Mouse (Mus musculus): ENCODE results near the gene Zfp36l2. TPM values are rescaled to one million over a fixed set of nuclear protein-coding genes. Genes with fewer than 3 reads are reported as not detected.

The Zfp36l2 gene
- total RNA-seq, 1 experiment from 2014 or later, result 276 TPM

GRCm38 (mm10) chr17:84144130-84144529, 43.6 kb downstream of the Zfp36l2 start:
- no peak for ATAC-seq (ENCODE audit: extremely low read depth, insufficient number of reproducible peaks, low FRiP score, poor library complexity, severe bottlenecking)

DNA sequence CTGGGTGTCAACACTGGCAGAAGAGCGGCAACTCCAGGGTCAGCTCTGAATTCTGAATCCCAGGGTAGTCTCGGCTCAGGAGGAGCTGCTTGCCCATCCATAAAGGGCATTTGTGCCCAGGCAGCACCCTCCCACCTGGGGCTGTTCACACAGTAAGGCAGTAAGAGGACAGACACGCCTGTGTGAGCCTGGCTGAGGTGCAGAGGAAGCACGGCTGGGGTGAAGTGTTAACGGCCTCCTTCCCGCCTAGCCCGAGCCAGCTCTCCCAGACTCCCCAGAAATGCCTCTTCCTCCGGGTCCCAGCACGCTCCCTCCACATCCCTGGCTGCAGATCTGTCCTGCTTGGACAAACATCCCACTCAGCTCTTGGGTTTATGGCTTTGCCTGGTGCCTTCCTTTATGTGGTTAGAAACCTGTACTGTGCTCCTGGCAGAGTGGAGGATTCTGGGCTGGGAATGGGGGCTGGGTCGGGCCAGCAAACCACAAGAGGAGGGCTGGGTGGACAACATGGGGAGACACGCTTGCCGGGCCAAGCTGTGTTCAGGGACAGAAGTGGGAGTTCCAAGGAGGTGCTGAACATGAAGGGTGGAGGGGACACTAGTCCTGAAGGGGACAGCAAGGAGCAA, 44.4 kb downstream of the Zfp36l2 start:
- ATAC-seq (ENCODE audit: extremely low read depth, insufficient number of reproducible peaks, low FRiP score, poor library complexity, severe bottlenecking), result no peak

DNA sequence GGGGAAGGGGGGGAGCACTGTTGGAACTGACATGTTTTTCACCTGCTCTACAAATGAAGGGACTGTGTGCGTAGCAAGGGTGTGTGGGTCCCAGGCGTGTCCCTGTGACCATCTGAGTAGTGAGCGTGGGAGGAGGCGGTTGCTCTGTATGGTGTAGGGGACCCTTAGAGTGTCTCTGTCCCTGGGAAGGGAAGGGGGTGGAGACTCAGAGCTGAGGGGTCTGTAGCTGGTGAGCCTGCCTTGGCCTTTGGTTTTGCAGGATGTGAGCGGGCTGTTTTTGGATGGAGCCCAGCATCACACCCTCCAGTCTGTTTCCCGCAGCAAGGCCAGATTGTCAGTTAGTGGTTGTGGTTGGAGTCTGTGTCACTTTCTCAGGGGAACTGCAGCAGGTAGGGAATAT, 46.1 kb downstream of the Zfp36l2 start:
- no peak for ATAC-seq (ENCODE audit: extremely low read depth, insufficient number of reproducible peaks, low FRiP score, poor library complexity, severe bottlenecking)

DNA sequence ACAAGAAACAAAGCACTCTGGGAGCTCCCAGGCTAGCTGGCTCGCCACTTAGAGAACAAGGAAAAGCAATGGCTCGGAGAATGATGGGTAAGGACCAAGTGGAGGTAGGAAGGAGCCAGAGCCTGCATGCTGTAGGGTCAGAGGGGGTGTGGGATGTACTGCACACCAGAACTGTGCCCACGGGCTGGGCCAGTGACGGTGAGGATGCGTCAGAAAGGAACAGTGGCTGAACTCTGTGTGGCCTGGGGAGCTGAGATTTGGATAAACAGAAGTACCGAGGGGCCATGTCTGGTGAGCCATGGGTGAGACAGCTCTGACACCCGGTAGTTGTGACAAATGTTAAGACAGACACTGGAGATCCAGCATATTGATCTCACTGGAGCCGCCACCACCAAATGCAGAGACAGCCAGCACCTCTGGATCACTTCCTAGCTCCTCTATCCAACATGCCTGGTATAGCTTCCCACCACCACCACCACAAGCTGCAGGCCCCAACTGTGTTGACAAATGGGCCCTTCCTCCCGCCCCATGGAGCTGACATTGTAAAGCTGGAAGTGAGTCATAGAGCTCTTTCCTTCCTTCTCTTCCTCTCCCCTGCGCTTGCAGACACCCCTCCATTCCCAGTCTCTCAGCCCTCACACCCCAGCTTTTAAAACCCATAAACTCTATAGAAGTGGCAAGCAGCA, 46.8 kb downstream of the Zfp36l2 start:
- peak; percentile 51 for ATAC-seq (ENCODE audit: extremely low read depth, insufficient number of reproducible peaks, low FRiP score, poor library complexity, severe bottlenecking)

DNA sequence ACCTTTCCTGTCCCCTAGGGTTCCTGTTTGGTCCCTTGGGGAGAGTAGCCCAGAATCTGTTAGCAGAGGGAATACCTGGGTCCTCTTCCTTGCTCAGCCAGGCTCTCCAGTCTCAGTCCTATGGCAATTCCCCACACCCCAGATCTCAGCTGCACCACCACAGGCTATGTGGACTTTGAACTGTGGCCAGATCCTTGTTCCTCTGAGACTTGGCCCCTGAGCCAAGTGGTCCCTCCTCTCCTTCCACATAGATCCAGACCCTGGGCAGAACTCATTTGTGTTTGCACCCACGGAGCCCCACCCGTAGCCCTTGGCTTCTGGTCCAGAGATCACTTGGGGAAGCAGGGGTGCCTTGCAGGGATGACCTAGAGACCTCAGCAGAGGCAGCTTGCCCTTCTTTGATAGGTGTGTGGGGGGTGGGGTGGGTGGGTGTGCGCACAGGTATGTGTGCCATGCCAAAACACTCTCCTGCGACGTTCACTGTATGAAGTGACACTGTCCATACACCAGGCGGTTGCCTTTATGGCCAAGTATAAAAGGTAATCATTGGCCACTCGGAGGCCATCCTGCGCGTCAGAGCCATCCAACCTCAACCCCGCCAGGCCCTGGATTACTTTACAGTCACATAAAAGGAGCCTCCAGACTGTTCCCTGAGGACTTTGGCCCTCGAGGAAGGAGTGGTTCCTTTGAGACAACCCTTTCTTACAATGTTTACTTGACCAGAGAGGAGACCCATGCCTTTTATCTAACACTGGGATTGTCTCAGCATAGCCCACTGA, 50.2 kb downstream of the Zfp36l2 start:
- no peak for ATAC-seq (ENCODE audit: extremely low read depth, insufficient number of reproducible peaks, low FRiP score, poor library complexity, severe bottlenecking)

DNA sequence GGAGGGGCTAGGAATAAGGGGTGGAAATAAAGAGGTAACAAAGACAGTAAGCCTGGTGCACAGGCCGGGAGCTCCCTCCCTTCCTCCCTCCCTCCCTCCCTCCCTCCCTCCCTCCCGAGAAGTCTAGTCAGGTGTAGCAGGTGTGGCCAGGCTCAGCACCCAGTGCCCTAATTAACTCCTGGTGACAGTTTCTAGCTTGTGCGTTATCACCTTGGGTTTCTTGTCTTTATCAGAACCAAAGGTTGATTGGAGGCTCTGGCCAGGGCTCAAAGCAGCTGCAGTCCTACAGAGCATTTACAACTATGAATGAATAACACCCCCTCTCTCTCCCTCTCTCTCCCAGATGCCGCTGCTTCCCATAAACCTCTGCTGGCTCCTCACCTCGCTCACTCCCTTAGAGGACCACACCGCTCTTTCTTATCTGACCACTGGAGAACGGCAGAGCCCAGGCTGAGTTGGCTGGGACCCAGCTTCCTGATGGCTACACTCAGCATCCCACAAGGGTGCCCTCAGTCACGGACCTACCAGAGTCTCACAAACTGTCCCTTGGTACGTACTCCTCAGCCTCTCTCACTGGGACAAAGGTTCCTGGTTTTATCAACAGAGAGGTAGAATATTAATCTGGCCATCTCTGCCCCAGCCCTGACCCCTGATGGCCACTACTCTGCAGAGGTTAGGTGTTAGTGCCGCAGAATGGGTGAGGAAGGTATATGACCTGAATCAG, 50.9 kb downstream of the Zfp36l2 start:
- ATAC-seq (ENCODE audit: extremely low read depth, insufficient number of reproducible peaks, low FRiP score, poor library complexity, severe bottlenecking), result no peak

- no peak for ATAC-seq (ENCODE audit: extremely low read depth, insufficient number of reproducible peaks, low FRiP score, poor library complexity, severe bottlenecking)
These were observed 51.5 kb downstream of the Zfp36l2 start for GRCm38 (mm10) chr17:84136217-84136616.

- ATAC-seq (ENCODE audit: extremely low read depth, insufficient number of reproducible peaks, low FRiP score, poor library complexity, severe bottlenecking), result peak; percentile 93
These were observed 52.5 kb downstream of the Zfp36l2 start for GRCm38 (mm10) chr17:84135243-84135642.

Measured in neutrophil, adult 5-6 weeks (primary cell).